Mouse (Mus musculus): ENCODE results near the gene Mecom.

GRCm38 (mm10) chr3:30093005-30093404, 454.8 kb downstream of the Mecom start:
- TF ChIP-seq TAL1 (IDR thresholded peaks at IDR 0.05; ENCODE audit: low read length) (no peak), GATA1 (IDR thresholded peaks at IDR 0.05; ENCODE audit: low read length) (no peak)
